Mouse (Mus musculus) hindbrain, embryonic 16.5 days (tissue): ENCODE measurements around the gene Trim80. TPM values are rescaled to one million over a fixed set of nuclear protein-coding genes. Genes with fewer than 3 reads are reported as not detected.
"Not testable (repeated sequence)": the region's sequence is repeated elsewhere in the genome, so short reads cannot be mapped to it uniquely, and the experiment has no call there.

Experiments
- ATAC-seq: fragments of 200-750 bp; cut with Nextera tagmentation; 2 replicates; pipeline ENCODE4 v1.8.0; 2017; ENCODE audit warnings: moderate TSS enrichment, moderate library complexity
- H3K27ac ChIP-seq: fragments of 300-500 bp; sonication (generic); 2 replicates; pipeline ENCODE4 v1.5.1; 2014; ENCODE audit warnings: low read depth, mild to moderate bottlenecking, control low read depth, low read length, moderate library complexity
- H3K27me3 ChIP-seq: fragments of 300-500 bp; sonication (generic); replicated peaks from 2 replicates; pipeline ENCODE4 v1.6.1; 2014; ENCODE audit warnings: low read length; ENCODE audit not compliant: control insufficient read depth, insufficient read depth
- H3K36me3 ChIP-seq: fragments of 300-500 bp; sonication (generic); 2 replicates; pipeline ENCODE4 v1.6.1; 2014; ENCODE audit warnings: mild to moderate bottlenecking, low read length, moderate library complexity, mixed read lengths; ENCODE audit not compliant: control insufficient read depth, insufficient read depth
- H3K4me1 ChIP-seq: fragments of 300-500 bp; sonication (generic); 2 replicates; pipeline ENCODE4 v1.6.1; 2014; ENCODE audit warnings: low read depth, low read length; ENCODE audit not compliant: control insufficient read depth, insufficient read depth
- H3K4me2 ChIP-seq: fragments of 300-500 bp; sonication (generic); 2 replicates; pipeline ENCODE4 v1.6.1; 2014; ENCODE audit warnings: mild to moderate bottlenecking, low read length, control low read depth, moderate library complexity
- H3K4me3 ChIP-seq: fragments of 300-500 bp; sonication (generic); 2 replicates; pipeline ENCODE4 v1.5.1; 2014; ENCODE audit warnings: mild to moderate bottlenecking, low read length, control low read depth, moderate library complexity
- H3K9ac ChIP-seq: fragments of 300-500 bp; sonication (generic); 2 replicates; pipeline ENCODE4 v1.6.1; 2014; ENCODE audit warnings: low read depth, mild to moderate bottlenecking, control low read depth, low read length, moderate library complexity
- H3K9me3 ChIP-seq: fragments of 300-500 bp; sonication (generic); 2 replicates; pipeline ENCODE4 v1.6.1; 2014; ENCODE audit warnings: mild to moderate bottlenecking, low read length, moderate library complexity; ENCODE audit not compliant: control insufficient read depth
- WGBS: fragments of 180-500 bp; shearing (Covaris S2); extraction: QIAGEN DNeasy Blood & Tissue Kit; methylation state at CpG from one replicate; pipeline ENCODE4 v1.1.7; 2014; 5-methylcytosine and 5-hydroxymethylcytosine counted together
- polyA plus RNA-seq: library from polyadenylated mRNA; unstranded; fragments of >200 nt; fragmentation: Nextera tagmentation; extraction: Ambion mirVana; gene quantifications from 2 replicates; pipeline ENCODE4 v1.2.1, GENCODE M21; 2015

The Trim80 gene
- polyA plus RNA-seq, 1 experiment from 2014 or later: 0.15 TPM

DNA sequence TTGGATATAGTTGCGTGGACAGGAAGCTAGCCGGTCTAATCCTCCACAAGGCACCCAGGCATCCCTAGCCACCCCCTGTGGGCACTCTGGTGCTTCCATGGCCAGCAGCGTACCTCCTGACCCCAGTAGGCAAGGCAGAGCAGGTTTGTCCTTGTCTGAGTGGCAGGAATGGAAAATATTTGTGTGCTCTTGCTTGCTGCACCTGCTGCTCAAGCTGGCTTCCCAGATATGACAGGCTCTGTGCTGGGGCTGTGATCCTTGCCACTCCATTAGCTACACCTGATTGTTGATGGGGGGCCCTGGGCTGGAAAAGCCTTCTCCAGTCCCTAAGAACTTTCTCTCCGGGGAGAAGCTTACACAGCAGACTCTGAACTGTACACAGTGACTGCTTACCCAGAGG lies 13.0 kb downstream of the Trim80 start:
- H3K4me2 ChIP-seq: no peak overlapping the region

DNA sequence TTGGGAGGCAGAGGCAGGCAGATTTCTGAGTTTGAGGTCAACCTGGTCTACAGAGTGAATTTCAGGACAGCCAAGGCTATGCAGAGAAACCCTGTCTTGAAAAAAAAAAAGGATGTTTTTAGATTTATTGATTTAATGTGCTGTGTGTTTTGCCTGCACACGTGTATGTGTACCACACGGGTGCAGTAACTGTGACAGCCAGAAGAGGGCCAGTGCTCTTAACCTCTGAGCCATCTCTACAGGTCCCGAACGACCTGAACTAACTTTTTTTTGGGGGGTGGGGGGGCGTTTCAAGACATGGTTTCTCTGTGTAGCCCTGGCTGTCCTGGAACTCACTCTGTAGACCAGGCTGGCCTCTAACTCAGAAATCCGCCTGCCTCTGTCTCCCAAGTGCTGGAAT lies 14.5 kb downstream of the Trim80 start:
- H3K4me1 ChIP-seq, H3K27me3 ChIP-seq, H3K9me3 ChIP-seq, H3K4me2 ChIP-seq, H3K4me3 ChIP-seq, H3K36me3 ChIP-seq, H3K27ac ChIP-seq, H3K9ac ChIP-seq, ATAC-seq: not testable (repeated sequence)
- 93% methylated on average over 6 of the region's 6 CpGs for WGBS

More for the DNA sequence above, 13.0 kb downstream of the Trim80 start:
- Histone ChIP-seq H3K27me3 (no peaks in the 10 kb centered on the region; the same call in 1 of the 2 replicates), H3K9me3 (peaks cover 2% of the 10 kb centered on the region; the same call in 1 of the 2 replicates), H3K4me3 (no peak overlapping the region), H3K4me1 (no peaks in the 10 kb centered on the region), H3K36me3 (no peaks in the 10 kb centered on the region), H3K9ac (no peak overlapping the region), H3K27ac (no peak overlapping the region)
- 76% methylated on average over 4 of the region's 4 CpGs for WGBS
- ATAC-seq: no peak

DNA sequence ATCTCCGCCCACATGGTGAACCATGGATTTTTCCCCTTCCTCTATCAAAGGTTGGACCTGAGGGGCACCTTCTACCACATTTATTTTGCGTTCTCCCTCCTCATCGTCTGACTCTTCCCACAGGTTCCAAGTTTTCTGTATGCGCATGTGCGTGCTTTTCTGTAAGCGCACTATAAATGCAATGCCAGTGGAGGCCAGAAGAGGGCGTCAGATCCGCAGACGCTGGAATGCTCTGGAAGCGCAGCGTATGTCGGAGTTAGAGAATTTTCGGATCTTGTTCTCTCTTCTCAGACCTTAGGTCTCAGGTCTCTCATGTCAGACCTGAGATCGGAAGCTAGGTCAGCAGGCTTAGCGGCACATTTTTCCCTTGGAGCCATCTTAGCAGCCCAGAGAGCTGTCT lies 15.3 kb downstream of the Trim80 start:
- Histone ChIP-seq H3K27me3 (no peaks in the 10 kb centered on the region; the same call in 1 of the 2 replicates), H3K4me3 (no peak overlapping the region), H3K4me2 (no peak overlapping the region), H3K9ac (no peak overlapping the region), H3K36me3 (no peaks in the 10 kb centered on the region), H3K27ac (no peak overlapping the region), H3K9me3 (peaks cover 2% of the 10 kb centered on the region; the same call in 1 of the 2 replicates), H3K4me1 (no peaks in the 10 kb centered on the region)
- ATAC-seq: no peak
- 86% methylated on average over 15 of the region's 15 CpGs for WGBS

DNA sequence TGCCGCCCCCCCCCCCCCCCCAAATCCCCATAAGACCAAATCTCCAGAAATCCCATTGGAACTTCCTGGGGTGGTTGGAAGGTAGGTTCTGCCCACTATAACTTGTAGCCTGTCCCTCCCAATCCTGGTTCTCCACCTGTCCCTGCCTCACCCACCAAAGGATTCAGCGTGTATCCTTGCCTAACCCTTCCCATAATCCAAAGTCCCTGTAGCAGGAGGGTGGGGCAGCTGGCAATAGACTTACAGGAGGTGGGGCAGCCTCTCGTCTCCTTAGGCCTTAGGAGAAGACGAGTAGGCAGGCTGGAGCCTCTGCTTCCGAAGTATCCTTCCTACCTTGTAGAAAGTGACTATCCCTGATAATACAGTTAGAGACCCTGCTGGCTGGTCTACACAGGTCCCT lies 15.8 kb downstream of the Trim80 start:
- H3K9me3 ChIP-seq: peaks cover 2% of the 10 kb centered on the region; the same call in 1 of the 2 replicates
- H3K4me1 ChIP-seq: no peaks in the 10 kb centered on the region
- no peak overlapping the region for H3K9ac ChIP-seq
- no peak overlapping the region for H3K4me3 ChIP-seq
- no peak overlapping the region for H3K27ac ChIP-seq
- no peaks in the 10 kb centered on the region for H3K36me3 ChIP-seq
- no peak for ATAC-seq
- WGBS: 97% methylated on average over 5 of the region's 5 CpGs
- H3K27me3 ChIP-seq: no peaks in the 10 kb centered on the region; the same call in 1 of the 2 replicates
- no peak overlapping the region for H3K4me2 ChIP-seq

DNA sequence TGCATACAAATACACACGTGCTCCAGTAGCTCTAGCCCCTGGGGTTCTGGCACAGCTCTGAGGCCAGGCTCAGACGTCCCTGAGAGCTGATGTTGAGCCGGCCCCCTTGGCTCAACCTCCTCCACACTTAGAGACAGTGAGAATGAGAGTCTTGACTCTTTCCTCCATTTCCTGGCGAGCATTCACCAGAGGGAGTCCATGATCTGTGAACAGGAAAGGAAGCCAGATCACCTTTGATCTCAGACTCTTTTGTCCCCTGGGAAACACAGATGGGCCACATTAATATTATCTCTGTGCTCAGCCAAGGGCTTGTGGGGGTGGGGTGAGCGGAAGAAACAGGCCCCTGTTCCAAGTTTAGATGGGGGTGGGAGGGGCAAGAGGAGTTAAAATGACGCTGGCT lies 17.1 kb downstream of the Trim80 start:
- H3K4me2 ChIP-seq: no peak overlapping the region
- 39% methylated on average over 6 of the region's 6 CpGs for WGBS
- H3K36me3 ChIP-seq: no peaks in the 10 kb centered on the region
- no peak overlapping the region for H3K4me3 ChIP-seq
- H3K9ac ChIP-seq: no peak overlapping the region
- no peaks in the 10 kb centered on the region for H3K27me3 ChIP-seq
- H3K27ac ChIP-seq: no peak overlapping the region
- peaks cover 2% of the 10 kb centered on the region; the same call in 1 of the 2 replicates for H3K9me3 ChIP-seq
- ATAC-seq: no peak
- H3K4me1 ChIP-seq: no peaks in the 10 kb centered on the region

DNA sequence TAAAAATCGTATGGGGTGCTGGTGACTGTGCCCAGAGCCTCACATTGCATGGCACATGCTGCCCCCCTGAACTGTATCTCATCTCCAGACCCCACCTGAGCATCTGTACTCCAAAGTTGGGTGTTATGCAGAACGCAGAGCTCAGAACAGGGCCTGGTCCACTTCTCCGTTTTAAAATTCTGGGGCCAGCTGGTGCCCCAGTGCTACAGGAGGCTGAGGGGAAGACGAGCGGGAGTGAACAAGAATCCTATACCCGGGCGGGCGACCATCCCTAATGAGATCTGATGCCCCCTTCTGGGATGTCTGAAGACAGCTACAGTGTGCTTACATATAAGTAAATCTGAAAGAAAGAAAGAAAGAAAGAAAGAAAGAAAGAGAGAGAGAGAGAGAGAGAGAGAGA lies 20.6 kb downstream of the Trim80 start:
- Histone ChIP-seq H3K27ac (no peak overlapping the region), H3K4me3 (no peak overlapping the region), H3K27me3 (no peaks in the 10 kb centered on the region), H3K4me2 (no peak overlapping the region), H3K9me3 (no peaks in the 10 kb centered on the region), H3K9ac (no peak overlapping the region), H3K36me3 (no peaks in the 10 kb centered on the region), H3K4me1 (no peaks in the 10 kb centered on the region)
- 15% methylated on average over 8 of the region's 8 CpGs for WGBS
- no peak for ATAC-seq

DNA sequence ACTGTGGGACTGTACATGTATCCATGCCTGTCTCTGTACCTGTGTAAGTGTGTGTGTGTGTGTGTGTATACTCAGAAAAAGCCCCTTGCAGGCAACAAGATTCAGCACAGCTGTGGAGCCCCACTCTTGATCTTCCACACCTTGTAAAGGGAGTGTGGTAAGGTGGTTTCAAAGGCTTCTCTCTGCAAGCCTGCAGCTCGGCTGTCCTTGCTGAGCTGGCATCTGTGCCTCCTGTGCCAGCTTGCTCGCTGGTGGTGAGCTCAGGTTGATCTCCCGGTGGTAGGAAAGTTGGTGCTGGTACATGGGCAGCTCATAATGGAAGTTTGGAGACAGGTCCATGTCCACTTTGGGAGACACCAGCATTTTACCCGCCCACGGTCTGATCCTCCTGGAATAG lies 21.5 kb downstream of the Trim80 start:
- H3K36me3 ChIP-seq: no peaks in the 10 kb centered on the region
- H3K9me3 ChIP-seq: no peaks in the 10 kb centered on the region
- WGBS: 75% methylated on average over 5 of the region's 5 CpGs
- H3K4me1 ChIP-seq: no peaks in the 10 kb centered on the region
- H3K4me3 ChIP-seq: no peak overlapping the region
- ATAC-seq: no peak
- H3K27me3 ChIP-seq: no peaks in the 10 kb centered on the region
- H3K27ac ChIP-seq: no peak overlapping the region
- no peak overlapping the region for H3K9ac ChIP-seq
- no peak overlapping the region for H3K4me2 ChIP-seq

DNA sequence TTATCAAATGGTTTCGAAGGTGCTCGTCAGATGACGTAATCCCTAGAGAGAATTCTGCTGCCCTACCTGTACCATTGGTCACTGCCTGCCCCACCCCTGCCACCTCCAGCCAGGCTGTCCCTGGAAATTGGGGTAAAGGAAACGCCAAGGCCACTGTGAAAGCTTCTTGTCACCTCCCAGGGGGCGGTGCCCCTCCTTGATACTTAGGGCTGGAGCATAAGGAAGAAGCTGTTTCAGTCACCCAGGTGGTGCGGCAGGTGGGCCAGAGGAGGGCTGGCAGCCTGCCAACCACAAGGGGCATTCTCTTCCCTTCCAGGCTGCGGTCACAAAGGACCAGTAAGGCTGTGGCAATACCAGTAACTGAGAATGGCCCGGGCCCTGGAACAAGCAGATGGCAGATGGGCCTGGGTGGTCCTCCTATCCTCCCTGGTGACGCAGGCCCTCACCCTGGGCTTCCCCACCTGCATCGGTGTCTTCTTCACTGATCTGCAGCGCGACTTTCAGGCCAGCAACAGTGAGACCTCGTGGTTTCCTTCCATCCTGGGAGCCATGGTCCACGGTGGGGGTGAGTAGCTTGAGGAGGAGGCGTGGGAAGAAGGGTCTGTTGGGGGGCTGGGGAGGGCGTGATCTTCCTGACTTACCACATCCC lies 22.0 kb downstream of the Trim80 start, which contains the start of gene Slc16a5:
Gene Slc16a5 (plus strand): TSS at position 232 of the 649 bp plus-strand sequence.
- 72% methylated on average over 16 of the region's 16 CpGs for WGBS
- no peaks in the 10 kb centered on the region for H3K9me3 ChIP-seq
- H3K4me3 ChIP-seq: no peak within 1 kb of the TSS
- no peak within 1 kb of the TSS for H3K27ac ChIP-seq
- no peak within 1 kb of the TSS for H3K9ac ChIP-seq
- no peak for ATAC-seq
- H3K4me1 ChIP-seq: no peaks in the 10 kb centered on the region
- H3K36me3 ChIP-seq: no peaks in the 10 kb centered on the region
- H3K27me3 ChIP-seq: no peaks in the 10 kb centered on the region
- H3K4me2 ChIP-seq: no peak within 1 kb of the TSS

DNA sequence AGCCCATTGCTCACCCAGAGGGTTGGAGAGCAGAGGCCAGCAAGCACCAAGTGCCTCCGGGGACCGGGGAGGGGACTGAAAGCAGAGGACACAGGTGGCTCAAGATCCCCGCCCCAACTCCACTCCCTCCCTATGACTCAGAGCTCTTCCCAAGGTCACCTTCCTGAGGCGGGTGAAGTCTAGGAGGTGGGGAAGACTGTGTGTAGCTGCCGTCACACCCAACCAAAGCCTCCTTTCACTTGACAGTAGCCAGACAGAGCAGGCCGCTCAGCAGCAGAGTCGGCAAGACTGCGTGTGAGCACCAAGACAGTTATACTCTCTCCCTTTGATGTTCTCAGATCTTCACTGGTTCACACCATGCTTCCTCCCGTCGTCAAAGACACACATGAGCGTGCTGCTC lies 23.1 kb downstream of the Trim80 start:
- ATAC-seq: no peak
- Histone ChIP-seq H3K27ac (no peak overlapping the region), H3K9me3 (no peaks in the 10 kb centered on the region), H3K9ac (no peak overlapping the region), H3K36me3 (no peaks in the 10 kb centered on the region), H3K27me3 (no peaks in the 10 kb centered on the region), H3K4me1 (no peaks in the 10 kb centered on the region), H3K4me2 (no peak overlapping the region), H3K4me3 (no peak overlapping the region)
- 84% methylated on average over 11 of the region's 11 CpGs for WGBS
